Mouse (Mus musculus) hematopoietic multipotent progenitor cell, adult 10-12 weeks (in vitro differentiated cells): Measurements from ENCODE around the gene Mrpl12. TPM values are rescaled to one million over a fixed set of nuclear protein-coding genes. Genes with fewer than 3 reads are reported as not detected.

Source experiments
- polyA plus RNA-seq: library from polyadenylated mRNA; stranded (reverse); fragments of >175 nt; gene quantifications from 2 replicates; pipeline ENCODE4 v1.2.3, GENCODE M21; 2012; ENCODE audit warnings: low replicate concordance

The Mrpl12 gene
- polyA plus RNA-seq: 130 and 185 TPM in 2 replicates

DNA sequence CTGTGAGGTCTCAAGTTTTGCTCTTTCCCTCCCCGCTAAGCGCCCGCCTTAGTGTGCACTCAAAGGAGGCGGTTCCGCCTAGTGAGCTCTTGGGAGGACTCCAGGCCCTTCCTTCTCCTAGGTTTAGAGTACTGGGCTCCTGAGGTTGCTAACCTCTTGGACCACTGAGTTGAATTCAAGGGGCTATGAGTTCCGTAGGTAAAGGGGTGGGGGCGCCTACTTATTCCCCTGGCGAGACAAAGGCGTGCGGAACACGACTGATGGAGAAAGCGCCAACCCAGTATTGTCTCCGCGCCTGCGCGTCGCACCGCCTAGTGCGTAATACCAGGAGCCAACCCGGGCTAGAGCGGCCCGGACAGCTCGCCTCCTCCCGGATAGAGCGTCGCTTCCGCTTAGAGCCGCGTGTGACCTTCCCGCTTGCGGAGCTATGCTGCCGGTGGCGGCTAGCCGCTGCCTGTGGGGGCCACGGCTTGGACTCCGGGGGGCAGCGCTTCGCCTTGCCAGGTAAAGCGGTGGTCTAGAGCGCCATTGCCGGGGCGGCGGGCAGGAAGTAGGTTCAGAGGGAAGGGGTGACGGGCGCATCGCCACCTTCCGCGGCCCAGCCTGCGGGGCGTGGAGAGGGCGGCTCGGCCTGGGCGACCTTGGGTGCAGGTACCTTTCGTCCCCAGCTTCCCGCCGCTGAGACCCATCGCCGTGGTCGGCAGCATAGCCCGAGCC lies at the start of gene Mrpl12:
Gene Mrpl12 (plus strand): TSS at position 349 of the 717 bp plus-strand sequence.

DNA sequence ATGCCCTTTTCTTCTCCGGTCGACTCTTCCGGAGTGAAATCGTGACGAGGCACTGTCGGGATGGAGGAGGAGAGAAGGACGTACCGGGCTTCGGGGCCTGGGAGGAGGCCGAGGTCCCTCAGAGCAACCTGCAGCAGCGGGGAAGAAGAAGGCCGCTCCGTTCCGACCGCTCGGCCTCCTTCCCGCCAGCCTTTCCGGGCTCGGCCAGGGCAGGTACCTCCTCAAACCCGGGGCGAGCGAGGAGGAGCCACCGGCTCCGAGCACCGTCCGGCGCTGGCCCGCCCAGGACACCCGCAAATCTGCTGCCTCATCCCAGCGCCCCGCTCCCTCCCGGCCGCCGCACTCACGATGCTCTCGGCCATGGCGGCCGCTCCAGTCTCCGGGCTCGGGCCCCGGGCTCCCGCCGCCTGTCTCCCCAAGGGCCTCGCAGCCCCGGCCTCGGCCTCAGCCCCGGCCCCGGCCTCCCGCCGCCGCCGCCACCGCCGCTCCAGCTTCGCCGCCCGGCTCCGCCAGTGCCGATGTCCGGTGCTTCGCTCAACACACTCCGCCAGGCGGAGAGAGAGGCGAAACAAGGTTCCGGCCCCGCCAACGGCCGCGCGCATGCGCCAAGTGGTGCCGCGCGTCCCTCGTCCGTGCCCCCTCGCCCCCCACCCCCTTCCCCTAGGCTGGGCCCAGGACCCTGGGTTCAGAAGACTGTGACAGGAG lies 47.1 kb upstream of the Mrpl12 start, which contains the start of gene Nploc4:
Gene Nploc4 (minus strand): TSS at position 557 of the 705 bp plus-strand sequence.

DNA sequence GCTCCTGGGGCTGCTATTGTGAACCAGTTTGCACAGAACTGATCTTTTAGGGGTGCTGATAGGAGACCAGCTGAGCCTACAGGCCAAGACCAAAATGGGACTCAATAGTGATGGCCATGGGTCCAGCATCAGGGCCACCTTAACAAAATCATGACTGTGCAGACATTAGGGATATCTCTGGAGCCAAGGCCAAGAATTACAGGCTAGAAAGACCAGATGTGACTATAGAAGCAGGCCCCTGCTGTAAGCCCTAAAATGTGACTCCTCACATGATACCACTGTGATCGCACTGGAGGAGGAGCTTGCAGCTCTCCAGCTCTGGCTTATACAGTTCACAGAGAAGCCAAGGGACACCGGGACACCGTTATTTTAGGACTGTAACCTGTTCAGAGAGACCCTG lies 42.1 kb upstream of the Mrpl12 start, which contains the start of gene Tspan10:
Gene Tspan10 (plus strand): TSS at position 301 of the 400 bp plus-strand sequence.

DNA sequence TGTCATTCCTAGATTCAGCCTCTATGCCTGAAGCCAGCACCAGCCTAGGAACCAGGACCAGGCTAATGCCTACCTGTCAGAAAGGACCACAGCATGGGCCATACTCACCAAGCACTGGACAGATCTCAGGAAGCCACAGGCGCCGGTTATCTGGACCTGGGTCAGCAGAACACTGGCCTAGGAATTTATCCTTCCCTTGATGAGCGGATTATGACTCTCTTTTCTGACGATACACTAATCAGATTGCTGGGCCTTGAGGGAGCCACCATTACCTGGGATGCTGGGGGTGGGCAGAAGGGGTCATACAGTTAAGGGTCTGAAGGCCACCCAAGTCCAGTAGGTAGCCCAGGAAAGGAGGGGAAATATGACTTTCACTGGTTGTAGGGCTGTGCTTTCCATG lies 31.1 kb upstream of the Mrpl12 start, which contains the start of gene Pde6g:
Gene Pde6g (minus strand): TSS at position 195 of the 400 bp plus-strand sequence.

DNA sequence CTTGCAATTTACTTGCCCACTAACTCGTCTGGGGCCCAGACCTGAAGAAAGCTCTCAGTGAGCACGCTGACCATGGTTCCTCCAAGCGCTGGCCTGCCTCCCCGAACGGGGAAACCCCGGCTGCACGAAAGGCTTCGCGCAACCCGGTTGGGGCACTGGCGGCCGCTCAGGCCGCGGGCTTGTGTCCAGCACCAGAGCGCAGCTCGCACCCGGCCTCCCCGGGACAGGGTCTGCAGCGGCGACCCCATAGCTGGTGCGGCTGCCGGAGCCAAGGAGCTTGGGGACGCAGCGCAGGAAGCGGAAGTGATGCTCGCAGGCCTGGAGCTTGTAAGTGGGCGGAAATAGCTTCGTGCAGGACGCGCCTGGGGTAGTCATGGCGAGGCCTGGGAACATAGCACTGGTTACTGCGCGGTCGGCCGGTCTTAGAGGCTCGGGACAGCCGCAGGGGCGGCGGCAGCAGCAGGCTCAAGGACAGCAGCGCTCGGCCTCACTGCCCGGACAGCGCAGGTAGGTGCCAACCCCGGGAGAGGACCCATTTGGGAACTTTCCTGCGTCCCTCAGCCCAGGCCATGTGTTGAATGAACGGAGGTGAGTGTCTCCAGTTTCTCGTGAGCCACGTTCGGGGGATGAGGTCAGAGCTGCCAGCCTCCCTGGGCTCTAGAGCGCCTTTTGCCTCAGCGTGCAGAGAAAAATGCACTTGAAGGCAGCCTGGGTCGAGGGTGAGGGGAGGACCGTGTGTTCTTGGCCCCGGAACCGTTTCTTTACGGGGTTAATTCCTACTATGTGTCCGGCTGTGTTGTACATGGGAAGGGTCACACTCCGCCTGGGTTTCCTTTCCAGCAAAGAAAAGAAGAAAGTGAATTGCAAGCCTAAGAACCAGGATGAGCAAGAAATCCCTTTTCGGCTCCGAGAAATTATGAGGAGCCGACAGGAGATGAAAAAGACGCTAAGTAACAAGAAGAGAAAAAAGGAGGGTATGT lies 26.4 kb upstream of the Mrpl12 start, which contains the start of the genes Oxld1 and Ccdc137:
Gene Oxld1 (minus strand): TSS at position 297 of the 980 bp plus-strand sequence.
Gene Ccdc137 (plus strand): TSS at position 344 of the 980 bp plus-strand sequence.

DNA sequence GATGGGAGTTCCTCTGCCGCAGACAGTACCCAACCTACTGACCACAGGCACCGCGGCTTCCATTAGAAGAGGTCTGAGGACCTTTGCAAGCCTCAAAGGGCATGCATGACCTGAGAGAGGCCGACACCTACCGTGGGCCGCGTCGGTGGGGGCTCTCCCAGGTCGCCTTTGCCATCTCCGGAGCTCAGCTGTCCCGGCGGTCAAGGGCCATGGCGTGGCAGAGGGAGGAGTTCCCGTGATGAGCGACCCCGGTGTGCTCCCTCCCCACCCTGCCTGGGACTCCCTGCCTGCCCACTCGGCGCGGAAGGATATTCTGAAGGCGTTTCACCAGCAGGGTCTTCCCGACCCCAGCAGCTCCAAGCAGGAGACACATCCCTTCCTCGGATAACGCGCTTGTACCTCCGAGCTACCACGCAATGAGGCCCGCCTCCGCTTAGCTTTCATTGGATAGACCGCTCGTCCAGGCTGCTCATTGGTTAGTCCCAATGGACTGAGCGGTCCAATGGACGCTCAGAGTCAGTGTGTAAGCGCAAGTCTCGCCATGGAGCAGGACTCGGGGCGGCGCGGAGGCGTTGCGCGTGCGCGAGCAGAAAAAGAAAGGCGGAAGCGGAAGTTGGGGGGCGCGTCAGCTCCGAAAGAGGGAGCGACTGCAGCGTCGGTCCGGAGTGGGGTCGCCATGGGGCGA lies 17.2 kb upstream of the Mrpl12 start, which contains the start of gene Arl16:
Gene Arl16 (minus strand): TSS at position 557 of the 685 bp plus-strand sequence.

DNA sequence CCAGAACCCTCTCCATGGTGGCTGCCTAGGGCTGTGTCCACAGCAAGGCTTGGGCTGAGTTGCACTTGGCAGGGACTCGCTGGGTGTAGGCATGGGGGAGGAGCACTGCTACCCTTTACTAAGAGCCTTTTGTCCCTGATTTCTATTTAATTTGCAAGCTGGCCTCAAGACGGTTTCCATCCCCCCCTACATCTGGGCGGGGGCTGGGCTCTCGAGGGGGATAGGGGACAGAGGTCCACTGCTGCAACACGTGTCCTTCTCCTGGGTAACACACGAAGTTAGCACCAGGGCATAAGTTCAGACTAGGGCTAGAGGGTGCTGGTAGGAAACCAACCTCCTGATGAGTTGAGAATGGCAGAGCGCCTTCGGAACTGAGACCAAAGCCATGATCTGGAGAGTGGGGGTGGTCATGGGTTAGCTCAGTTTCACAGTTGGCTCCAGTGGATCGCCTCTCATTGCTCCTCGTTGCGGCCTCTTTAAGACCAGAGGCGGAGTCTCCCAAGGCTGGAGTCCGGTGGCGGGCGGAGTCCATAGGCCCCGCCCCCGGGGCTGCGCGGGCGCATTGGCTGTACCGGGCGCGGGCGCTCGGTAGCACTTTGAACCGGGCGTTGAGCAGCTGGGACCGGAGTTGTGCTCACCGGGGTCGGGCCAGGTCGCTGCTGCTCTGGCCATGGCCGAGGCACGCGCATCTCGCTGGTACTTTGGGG lies 7.1 kb downstream of the Mrpl12 start, which contains the start of gene Slc25a10:
Gene Slc25a10 (plus strand): TSS at position 524 of the 707 bp plus-strand sequence.

DNA sequence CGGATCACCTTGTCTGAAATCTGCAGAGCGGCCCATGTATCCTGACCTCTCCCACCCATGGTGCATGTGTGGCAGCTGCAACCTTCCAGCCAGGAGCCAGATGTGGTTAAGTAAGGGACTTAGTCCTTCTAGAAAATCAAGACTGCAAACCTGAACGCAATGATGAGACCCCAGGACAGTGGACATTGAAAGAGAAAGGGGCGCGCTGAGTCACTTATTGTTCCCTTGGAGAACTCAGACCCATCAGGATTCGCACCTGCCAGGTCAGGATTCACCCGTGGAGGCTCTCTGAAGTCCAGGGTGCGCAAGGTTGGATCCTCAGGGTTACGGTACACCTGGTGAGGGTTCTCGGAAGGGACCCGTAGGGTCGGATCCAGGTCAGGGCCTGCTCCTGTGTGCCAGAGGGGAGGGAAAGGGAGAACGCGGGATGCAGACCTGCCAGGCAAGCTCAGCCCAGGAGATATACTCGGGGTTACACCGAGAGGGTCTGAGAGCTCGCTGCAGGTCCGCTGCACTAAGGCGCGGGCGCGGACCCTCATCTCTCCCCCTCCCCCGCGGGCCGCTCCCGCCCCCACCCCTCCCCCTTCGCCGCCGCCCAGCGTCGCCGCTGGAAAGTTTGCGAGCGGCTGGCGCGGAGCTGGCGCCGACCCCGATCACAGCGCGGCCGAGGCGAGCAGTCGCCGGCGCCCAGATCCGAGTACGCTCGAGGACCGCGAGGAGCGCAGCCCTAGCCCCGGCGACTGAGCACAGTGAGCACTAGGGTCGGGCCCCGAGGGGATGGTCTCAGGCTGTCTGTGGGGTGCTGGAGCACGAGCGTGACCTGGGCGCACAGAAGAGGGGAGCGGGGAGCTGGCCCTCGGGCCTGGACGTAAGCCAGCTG lies 45.9 kb downstream of the Mrpl12 start, which contains the start of gene Gcgr:
Gene Gcgr (plus strand): TSS at position 615 of the 880 bp plus-strand sequence.

Other genes with a start within 250 kb of the Mrpl12 start
- 867 and 988 TPM in 2 replicates for gene Actg1, start 136.1 kb upstream of the Mrpl12 start, polyA plus RNA-seq
- gene Fscn2, start 123.1 kb upstream of the Mrpl12 start, polyA plus RNA-seq: 0.08 TPM in 1 of 2 replicates, not detected in the other
- gene Faap100, start 105.8 kb upstream of the Mrpl12 start, polyA plus RNA-seq: 21.3 and 34.2 TPM in 2 replicates
- 61.4 and 65.9 TPM in 2 replicates for gene Nploc4, start 46.9 kb upstream of the Mrpl12 start, polyA plus RNA-seq
- 0.07 TPM in 1 of 2 replicates, not detected in the other for gene Tspan10, start 42.0 kb upstream of the Mrpl12 start, polyA plus RNA-seq
- gene Pde6g, start 31.1 kb upstream of the Mrpl12 start, polyA plus RNA-seq: 0.13 and 0.58 TPM in 2 replicates
- 10.5 and 12.8 TPM in 2 replicates for gene Oxld1, start 26.5 kb upstream of the Mrpl12 start, polyA plus RNA-seq
- 20.5 and 30.8 TPM in 2 replicates for gene Ccdc137, start 26.5 kb upstream of the Mrpl12 start, polyA plus RNA-seq
- 27.3 and 31.8 TPM in 2 replicates for gene Arl16, start 17.0 kb upstream of the Mrpl12 start, polyA plus RNA-seq
- gene Slc25a10, start 7.2 kb downstream of the Mrpl12 start, polyA plus RNA-seq: 27.5 and 43.7 TPM in 2 replicates
- gene Gcgr, start 46.1 kb downstream of the Mrpl12 start, polyA plus RNA-seq: not detected in 2 replicates
- gene Mcrip1, start 65.1 kb downstream of the Mrpl12 start, polyA plus RNA-seq: 130 and 145 TPM in 2 replicates
- not detected in 2 replicates for gene Ppp1r27, start 66.5 kb downstream of the Mrpl12 start, polyA plus RNA-seq
- gene P4hb, start 88.6 kb downstream of the Mrpl12 start, polyA plus RNA-seq: 322 and 696 TPM in 2 replicates
- 989 and 1,139 TPM in 2 replicates for gene Arhgdia, start 97.0 kb downstream of the Mrpl12 start, polyA plus RNA-seq
- gene Alyref, start 113.8 kb downstream of the Mrpl12 start, polyA plus RNA-seq: 123 and 133 TPM in 2 replicates
- 30.2 and 93.3 TPM in 2 replicates for gene Anapc11, start 113.8 kb downstream of the Mrpl12 start, polyA plus RNA-seq
- 3.7 and 6.2 TPM in 2 replicates for gene Npb, start 123.9 kb downstream of the Mrpl12 start, polyA plus RNA-seq
- gene Pcyt2, start 133.3 kb downstream of the Mrpl12 start, polyA plus RNA-seq: 62.9 and 99.6 TPM in 2 replicates
- gene Sirt7, start 140.6 kb downstream of the Mrpl12 start, polyA plus RNA-seq: 225 and 508 TPM in 2 replicates
- gene Mafg, start 149.0 kb downstream of the Mrpl12 start, polyA plus RNA-seq: 42.4 and 46.3 TPM in 2 replicates
- gene Pycr1, start 159.2 kb downstream of the Mrpl12 start, polyA plus RNA-seq: 1.2 and 1.3 TPM in 2 replicates
- gene Myadml2, start 163.5 kb downstream of the Mrpl12 start, polyA plus RNA-seq: 0.42 and 1.4 TPM in 2 replicates
- gene Notum, start 176.6 kb downstream of the Mrpl12 start, polyA plus RNA-seq: not detected in 2 replicates
- gene Aspscr1, start 188.4 kb downstream of the Mrpl12 start, polyA plus RNA-seq: 214 and 360 TPM in 2 replicates
- 30.9 and 103 TPM in 2 replicates for gene Cenpx, start 229.1 kb downstream of the Mrpl12 start, polyA plus RNA-seq
- 32.9 and 53.7 TPM in 2 replicates for gene Lrrc45, start 229.3 kb downstream of the Mrpl12 start, polyA plus RNA-seq
- 5.3 and 8.2 TPM in 2 replicates for gene Rac3, start 236.9 kb downstream of the Mrpl12 start, polyA plus RNA-seq
- gene Dcxr, start 242.7 kb downstream of the Mrpl12 start, polyA plus RNA-seq: 20.4 and 47.0 TPM in 2 replicates
- 7.5 and 8.2 TPM in 2 replicates for gene Cbr2, start 247.5 kb downstream of the Mrpl12 start, polyA plus RNA-seq